Mouse (Mus musculus) urinary bladder, adult 18-20 months (tissue): ENCODE data around the gene Mef2c.
A peak's percentile ranks its signal among the peaks of the same experiment; 100 is the strongest.

Source experiments
- DNase-seq, 2 experiments: peaks; one replicate each; pipeline ENCODE4 v3.0.0; 2022; ENCODE audit warnings: low spot score in 2 of 2, mixed read lengths in 2 of 2

Gene Mef2c

DNA sequence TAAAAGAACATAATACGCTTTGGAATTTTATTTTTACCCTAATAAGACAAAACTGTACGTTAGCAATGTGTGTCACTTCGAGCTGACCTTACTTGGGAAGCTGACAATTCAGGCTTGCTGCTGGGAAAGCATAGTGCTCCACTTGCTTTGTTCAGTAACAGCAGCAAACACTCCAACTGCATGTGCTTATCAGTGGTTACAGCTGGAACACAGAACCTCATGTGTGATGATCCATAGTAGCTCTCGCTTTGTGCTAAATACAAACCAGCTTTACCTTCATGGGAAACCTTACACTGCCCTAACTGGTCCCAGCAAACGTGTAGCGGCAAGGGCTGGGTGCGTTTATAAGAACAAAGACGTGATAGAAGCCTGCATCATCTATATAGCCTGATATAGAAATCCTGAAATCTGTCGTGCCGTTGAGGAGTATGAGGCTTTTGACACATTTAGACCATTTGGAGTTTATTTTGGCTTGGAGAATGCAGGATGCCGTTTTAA lies 65.0 kb downstream of the Mef2c start:
- no peak for DNase-seq

- DNase-seq: peak in 1 of 2 experiments; percentile 11
Measured at GRCm38 (mm10) chr13:83571973-83572447, 68.2 kb downstream of the Mef2c start.

DNA sequence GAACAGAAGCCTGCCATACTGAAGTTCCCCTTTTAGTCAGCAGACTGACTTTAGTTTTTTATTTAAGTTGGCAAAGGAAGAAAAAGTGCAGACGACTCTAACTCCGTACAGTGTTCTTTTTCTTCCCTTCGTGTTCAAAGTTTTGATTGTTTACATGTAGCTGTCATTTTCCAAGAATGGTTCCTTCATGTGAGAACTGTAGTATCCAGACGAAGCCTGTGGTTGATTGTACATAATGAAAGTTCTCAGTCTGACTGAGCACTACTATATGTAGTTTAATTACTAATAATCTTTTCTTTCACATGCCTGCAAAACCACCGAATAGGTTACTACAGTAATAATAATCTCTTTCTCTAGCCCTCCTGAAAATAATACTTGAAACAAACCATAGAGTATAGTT lies 68.6 kb downstream of the Mef2c start:
- DNase-seq: no peak

GRCm38 (mm10) chr13:83573327-83573726 lies 69.5 kb downstream of the Mef2c start:
- DNase-seq: no peak

GRCm38 (mm10) chr13:83573855-83574583 lies 70.2 kb downstream of the Mef2c start:
- no peak for DNase-seq

- DNase-seq: no peak
Measured at GRCm38 (mm10) chr13:83574866-83575265, 71.0 kb downstream of the Mef2c start.

DNA sequence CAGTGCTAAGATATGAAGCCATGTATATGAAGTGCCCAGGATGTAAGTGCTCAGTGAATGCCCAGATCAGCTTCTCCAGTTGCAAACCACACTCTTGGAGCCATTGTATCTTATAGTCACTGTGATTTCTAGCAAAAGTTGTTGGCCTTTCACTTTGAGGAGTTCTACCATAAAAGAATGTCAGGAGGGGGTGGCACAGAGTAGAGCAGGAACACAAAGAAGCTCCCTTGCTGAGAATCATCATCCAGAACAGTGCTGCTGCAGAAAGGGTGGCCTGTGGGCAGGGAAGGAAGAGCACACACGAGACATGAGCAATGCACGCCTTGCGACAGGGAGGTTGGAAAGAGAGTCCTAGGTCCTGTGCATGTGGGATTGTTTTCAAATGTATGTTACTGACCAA lies 75.6 kb downstream of the Mef2c start:
- no peak for DNase-seq

DNA sequence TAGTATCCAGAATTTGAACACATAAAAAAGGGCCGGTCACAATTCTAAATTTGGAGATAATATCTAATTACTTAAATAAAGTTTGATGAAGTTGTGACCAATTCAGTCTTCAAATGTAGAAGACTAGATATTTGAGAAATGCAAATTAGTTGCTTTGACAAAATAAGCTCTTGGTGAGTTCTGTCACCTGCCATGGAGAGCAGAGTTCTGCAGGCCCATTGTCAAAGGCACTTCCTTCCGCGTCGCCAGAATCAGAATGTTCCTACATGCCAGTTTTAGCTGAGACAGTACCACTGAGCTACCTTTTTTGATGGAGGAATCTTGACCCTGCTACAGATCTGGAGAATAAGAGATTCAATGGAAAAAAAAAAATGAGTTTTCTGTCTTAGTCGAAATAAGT lies 77.0 kb downstream of the Mef2c start:
- no peak for DNase-seq

DNA sequence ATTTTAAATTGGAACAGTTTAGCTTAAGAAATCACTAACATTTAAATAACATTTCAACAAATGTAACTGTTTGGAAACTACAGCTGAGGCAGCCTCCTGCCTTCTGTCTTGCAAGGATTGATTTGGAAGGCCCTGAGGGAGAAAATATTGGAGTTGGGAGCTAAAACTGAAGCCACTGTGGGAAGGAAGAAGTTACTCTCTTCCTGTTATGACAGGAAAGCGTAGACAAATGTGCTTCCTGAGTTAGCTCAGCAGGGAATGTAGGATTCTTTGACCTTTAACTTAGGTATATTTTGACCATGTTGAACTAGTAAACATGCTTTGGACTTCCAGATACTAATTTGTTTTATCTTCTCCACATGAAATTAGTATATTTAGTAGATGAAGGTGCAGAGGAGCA lies 78.7 kb downstream of the Mef2c start:
- no peak for DNase-seq

GRCm38 (mm10) chr13:83583881-83584280 lies 80.0 kb downstream of the Mef2c start:
- no peak for DNase-seq

- no peak for DNase-seq
Measured at GRCm38 (mm10) chr13:83585359-83585758, 81.5 kb downstream of the Mef2c start.

DNA sequence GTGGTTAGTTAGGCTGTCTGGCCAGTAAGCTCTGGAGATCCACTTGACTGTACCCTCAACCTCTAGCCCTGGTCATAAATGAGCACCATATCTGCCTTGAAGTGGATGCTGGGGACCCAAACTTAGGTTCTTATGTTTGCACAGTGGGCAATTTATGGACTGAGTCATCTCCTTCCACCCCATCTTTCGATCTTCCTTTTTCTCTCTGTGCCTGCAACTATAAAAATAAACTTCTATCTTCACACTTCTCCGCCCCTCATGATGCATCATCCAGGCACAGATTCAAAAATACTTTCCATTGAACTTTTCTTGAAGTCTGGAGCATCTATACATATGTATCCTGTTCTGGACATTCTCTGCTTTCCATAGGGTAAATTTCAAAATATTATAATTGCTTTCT lies 84.4 kb downstream of the Mef2c start:
- DNase-seq: no peak

GRCm38 (mm10) chr13:83590886-83591285 lies 87.1 kb downstream of the Mef2c start:
- no peak for DNase-seq

DNA sequence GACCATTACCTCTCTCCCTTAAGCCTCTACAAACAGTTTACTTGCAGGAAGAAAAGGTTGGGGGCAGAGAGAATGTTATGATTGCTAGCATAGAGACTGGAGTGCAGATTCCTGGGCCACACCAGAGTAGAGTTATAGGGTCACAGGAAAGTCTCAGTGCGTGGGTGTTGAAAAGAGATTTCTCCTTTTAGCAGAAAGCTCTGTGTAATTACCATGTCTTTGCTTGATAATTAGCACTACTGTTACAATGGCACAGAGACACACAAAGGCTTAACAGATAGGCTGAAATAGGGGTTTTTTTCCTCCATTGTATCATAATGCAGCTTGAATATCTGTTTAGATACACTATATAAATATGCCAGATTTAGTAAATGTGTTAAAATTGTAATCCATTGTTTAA lies 91.6 kb downstream of the Mef2c start:
- no peak for DNase-seq

DNA sequence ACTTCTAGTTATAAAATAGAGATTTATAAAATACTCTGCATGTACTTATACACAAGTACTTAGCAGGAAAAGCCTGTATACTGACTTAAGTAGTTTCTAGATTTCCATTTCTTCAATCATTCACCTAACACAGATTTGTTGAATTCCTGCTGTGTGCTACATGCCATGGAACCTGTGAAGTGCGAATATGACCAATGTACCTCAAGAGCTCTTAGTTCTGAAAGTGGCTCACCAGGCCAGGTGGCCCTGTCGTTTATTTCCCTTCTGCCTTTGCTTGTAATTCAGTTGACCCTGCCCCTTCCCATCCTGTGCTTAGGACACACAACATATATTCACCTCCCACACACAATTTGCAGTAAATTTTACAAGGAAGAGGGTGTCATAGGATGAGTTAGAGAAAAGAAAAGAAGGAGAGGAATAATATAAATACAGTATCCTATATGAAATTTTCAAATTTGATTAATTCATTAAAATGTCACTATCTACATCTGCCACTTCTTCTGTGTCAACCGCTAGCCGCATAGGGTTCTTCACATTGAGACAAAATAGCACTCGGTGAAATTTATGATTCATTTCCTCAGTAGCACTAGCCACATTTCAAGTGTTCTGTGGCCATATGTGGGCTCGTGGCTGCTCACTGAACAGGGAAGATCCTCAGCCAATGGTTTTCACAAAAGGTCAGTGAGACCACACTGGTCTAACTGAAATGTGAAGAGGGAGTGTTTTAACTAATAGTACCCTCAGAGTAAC lies 93.3 kb downstream of the Mef2c start:
- DNase-seq: no peak

- no peak for DNase-seq
Measured at GRCm38 (mm10) chr13:83597739-83598210, 93.9 kb downstream of the Mef2c start.

DNA sequence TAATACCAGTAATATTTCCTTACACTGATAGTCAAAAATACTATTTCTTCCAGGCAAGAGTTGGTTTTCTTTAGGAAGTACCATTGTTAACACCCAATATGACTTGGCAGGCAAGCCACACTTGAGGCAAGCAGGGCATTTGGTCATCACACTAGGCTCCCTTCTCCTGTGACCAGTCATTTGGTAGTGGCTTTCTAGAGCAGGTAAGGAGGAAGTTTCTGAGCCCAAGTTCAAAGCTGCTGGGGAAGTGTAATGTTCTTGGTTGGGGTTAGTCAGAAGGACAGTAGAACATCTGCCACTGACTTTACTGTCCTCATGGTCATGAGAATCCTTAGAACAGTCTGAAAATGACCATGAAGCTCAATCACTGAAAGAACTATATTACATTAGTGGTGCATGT lies 96.5 kb downstream of the Mef2c start:
- no peak for DNase-seq

- no peak for DNase-seq
Measured at GRCm38 (mm10) chr13:83601741-83602140, 97.9 kb downstream of the Mef2c start.

DNA sequence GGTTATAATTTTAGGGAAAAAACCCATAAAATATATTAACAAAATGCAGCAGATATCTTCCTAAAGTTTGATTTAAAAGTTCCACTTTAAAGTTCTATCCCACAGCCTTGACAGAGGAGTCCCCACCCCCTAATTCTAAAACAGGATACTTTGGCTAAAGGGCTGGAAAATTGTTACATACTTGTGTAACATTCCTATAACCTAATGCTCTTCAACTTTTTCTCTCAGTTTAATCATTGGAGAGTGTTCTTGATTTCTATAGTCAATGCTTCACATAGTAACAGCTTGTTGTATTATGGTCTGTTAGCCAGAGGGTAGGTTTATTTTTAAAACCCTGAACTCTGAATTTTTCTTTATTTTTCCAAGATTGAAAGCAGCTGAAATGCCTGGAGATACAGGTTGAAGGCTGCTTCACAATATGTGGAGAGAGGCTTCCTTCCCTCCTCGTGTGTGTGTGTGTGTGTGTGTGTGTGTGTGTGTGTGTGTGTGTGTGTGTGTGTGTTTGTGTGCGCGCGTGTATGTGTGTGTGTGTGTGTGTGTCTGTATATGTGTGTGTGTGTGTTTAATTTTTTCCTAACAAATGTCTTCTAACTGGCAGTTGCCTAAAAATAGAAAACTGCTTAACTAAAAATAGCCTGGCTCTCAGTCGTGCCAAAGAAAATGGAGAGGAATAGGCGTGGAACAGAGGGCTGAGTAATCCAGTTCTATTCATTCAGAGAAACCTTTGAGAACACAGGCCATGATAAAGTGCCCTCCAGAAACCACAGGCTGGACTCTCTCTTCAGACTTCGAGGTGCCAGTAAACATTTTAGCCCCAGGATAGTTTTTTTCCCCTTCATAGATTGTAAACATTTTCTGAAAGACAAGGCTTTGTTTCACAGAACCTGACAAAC lies 99.8 kb downstream of the Mef2c start:
- peak in 1 of 2 experiments; percentile 8 for DNase-seq

- DNase-seq: no peak
Measured at GRCm38 (mm10) chr13:83604320-83604719, 100.5 kb downstream of the Mef2c start.

DNA sequence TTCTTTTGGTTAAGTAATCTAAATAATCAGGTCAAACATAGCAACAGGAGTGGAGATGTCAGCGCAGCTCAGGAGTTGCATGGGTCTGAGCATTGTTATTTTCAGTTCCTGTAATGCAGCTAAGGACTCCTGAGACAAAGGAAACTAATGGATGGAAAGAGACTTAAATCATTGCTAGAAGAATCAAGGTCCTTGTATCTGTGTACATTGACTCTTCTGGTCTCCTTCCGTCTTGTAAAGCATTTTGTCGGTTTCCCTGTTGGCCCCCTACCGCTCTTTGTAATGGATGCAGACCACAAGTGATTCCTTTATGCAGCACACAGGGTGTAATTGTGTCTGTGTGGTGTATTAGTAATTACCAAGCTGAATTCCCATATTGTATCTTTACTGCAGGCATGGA lies 101.0 kb downstream of the Mef2c start:
- no peak for DNase-seq
